Mouse (Mus musculus) C2C12 (cell line): ENCODE measurements at regions not wholly inside any gene's neighbourhood (a gene's known extent, or its start where the extent isn't known, plus 50 kb on each side); places are given as distances from the start of the nearest gene placed in this dataset.
"Not testable (repeated sequence)": the region's sequence is repeated elsewhere in the genome, so short reads cannot be mapped to it uniquely, and the experiment has no call there.

ENCODE experiments used
- H3K27me3 ChIP-seq: one replicate; pipeline ENCODE4 v1.6.1; 2011; ENCODE audit not compliant: control insufficient read depth, insufficient read depth, insufficient read length
- H3K36me3 ChIP-seq: one replicate; pipeline ENCODE4 v1.6.1; 2011; ENCODE audit not compliant: control insufficient read depth, insufficient read depth
- H3K4me3 ChIP-seq: one replicate; pipeline ENCODE4 v1.5.1; 2011; ENCODE audit warnings: mild to moderate bottlenecking, control low read depth; ENCODE audit not compliant: poor library complexity, insufficient read depth, severe bottlenecking
- H3K79me2 ChIP-seq: one replicate; pipeline ENCODE4 v1.6.1; 2011; ENCODE audit not compliant: control insufficient read depth, insufficient read depth
- H3K79me3 ChIP-seq: one replicate; pipeline ENCODE4 v1.6.1; 2011; ENCODE audit warnings: low read depth, control low read depth
- H3ac ChIP-seq: one replicate; pipeline ENCODE3; 2011; ENCODE audit warnings: low read depth; ENCODE audit not compliant: control insufficient read depth, insufficient read length
- CEBPB ChIP-seq: IDR thresholded peaks from one replicate; pipeline ENCODE4 v1.6.1; 2011; ENCODE audit warnings: low read depth, mild to moderate bottlenecking, control low read depth, moderate library complexity
- CTCF ChIP-seq: IDR thresholded peaks from one replicate; pipeline ENCODE4 v1.5.1; 2011; ENCODE audit not compliant: control insufficient read depth, insufficient read depth, insufficient read length
- FOSL1 ChIP-seq: IDR thresholded peaks from one replicate; pipeline ENCODE4 v1.8.0; 2011; ENCODE audit warnings: mild to moderate bottlenecking, low read length; ENCODE audit not compliant: poor library complexity, insufficient read depth, severe bottlenecking
- MAX ChIP-seq: IDR thresholded peaks from one replicate; pipeline ENCODE4 v1.6.1; 2011; ENCODE audit warnings: mild to moderate bottlenecking, control low read depth
- MYOD1 ChIP-seq: IDR thresholded peaks from one replicate; pipeline ENCODE4 v1.6.1; 2011; ENCODE audit warnings: low read depth; ENCODE audit not compliant: control insufficient read depth, insufficient read length
- MYOG ChIP-seq: IDR thresholded peaks from one replicate; pipeline ENCODE4 v1.6.1; 2011; ENCODE audit not compliant: control insufficient read depth, insufficient read length; ENCODE audit errors: extremely low read depth
- USF1 ChIP-seq: IDR thresholded peaks from one replicate; pipeline ENCODE4 v1.6.1; 2011; ENCODE audit warnings: low read depth, mild to moderate bottlenecking, control low read depth, moderate library complexity

DNA sequence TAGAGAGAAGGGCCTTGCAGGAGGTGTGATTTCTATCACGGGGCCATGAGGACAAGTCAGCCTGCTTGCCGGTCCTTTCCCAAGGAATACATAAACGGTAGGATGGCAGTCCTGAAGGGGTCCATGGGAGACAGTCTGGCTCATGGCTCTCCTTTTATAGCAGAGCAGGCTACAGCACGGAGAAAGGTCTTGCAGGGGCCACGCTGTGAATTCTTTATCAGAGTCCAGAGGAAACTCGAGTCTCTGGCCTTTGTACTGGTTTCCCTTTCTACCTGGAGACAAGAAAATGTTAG is 1984.0 kb downstream of the 4930444P10Rik start:
- no peaks in the 10 kb centered on the region for H3K36me3 ChIP-seq
- no peaks in the 10 kb centered on the region for H3K79me2 ChIP-seq
- H3K79me3 ChIP-seq = no peaks in the 10 kb centered on the region
- H3K27me3 ChIP-seq = no peaks in the 10 kb centered on the region
- no peak for TF ChIP-seq USF1
- no peak overlapping the region for H3K4me3 ChIP-seq
- no peak overlapping the region for H3ac ChIP-seq

DNA sequence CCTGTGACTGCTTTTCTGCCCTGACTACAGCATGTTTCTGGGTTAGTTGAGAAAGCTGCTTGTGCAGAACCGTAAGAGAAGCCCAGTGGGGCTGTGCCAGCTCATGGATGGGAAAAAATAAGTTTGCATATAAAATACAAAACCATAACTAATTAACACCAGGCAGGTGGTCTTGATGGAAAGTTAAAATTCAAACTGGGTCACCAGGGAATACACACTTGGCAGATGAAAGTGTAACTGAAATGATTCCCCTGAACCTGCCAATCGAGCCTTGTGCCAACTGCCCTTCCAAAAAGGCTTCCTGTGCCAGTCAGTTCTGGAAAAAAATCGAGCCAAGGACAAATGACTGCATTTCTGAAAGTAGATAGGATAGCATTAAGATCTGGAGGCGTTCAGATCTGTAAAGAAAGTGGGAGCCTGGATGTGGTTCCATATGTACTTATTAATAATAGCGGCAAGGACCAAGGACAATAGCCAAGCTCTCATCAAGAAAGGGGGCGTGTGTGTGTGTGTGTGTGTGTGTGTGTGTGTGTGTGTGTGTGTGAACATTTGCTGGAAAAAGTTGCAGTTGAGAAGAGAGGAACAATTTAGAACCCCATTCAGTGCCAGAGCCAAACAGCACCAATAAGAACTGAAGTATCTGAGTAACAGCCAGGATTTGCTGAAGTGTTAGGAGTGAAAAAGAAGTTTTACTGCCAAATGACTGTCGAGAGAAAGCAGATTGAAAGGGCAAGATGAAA is 1984.5 kb downstream of the 4930444P10Rik start:
- no peak overlapping the region for H3ac ChIP-seq
- no peaks in the 10 kb centered on the region for H3K79me3 ChIP-seq
- H3K27me3 ChIP-seq = no peaks in the 10 kb centered on the region
- H3K36me3 ChIP-seq = no peaks in the 10 kb centered on the region
- H3K79me2 ChIP-seq = no peaks in the 10 kb centered on the region
- TF ChIP-seq MYOD1 (no peak), USF1 (no peak), FOSL1 (no peak), MYOG (no peak), MAX (no peak), CTCF (no peak), CEBPB (no peak)
- H3K4me3 ChIP-seq = no peak overlapping the region

- H3K79me2 ChIP-seq, H3K79me3 ChIP-seq, H3K36me3 ChIP-seq, H3ac ChIP-seq, H3K4me3 ChIP-seq, H3K27me3 ChIP-seq: not testable (repeated sequence)
Observed at GRCm38 (mm10) chr1:14105521-14105920, 1987.6 kb downstream of the 4930444P10Rik start.

DNA sequence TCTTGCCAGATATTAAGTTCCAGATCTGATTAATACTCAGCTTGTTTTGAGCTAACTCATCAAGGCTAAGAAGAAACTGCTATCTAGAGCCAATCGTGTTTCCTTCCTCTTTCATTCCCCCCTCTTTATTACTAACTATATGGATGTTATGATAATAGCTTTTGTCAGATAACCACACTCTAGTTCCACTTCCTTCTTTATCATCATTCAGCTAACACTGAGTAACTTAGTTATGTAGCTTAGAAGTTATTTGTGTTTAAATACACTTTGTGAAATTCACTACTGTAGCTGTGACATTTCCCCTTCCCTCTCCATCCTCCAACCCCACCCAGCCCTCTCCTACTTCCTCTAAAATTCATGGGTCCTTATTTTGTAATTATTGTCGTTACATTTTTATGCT is 1988.6 kb downstream of the 4930444P10Rik start:
- Histone ChIP-seq H3K27me3 (no peaks in the 10 kb centered on the region), H3K36me3 (no peaks in the 10 kb centered on the region), H3K79me2 (no peaks in the 10 kb centered on the region), H3ac (no peak overlapping the region), H3K79me3 (no peaks in the 10 kb centered on the region), H3K4me3 (no peak overlapping the region)
- TF ChIP-seq USF1 (no peak), MYOG (no peak), CTCF (no peak), FOSL1 (no peak), MYOD1 (no peak), CEBPB (no peak), MAX (no peak)

- no peak overlapping the region for H3ac ChIP-seq
- H3K27me3 ChIP-seq = no peaks in the 10 kb centered on the region
- no peak overlapping the region for H3K4me3 ChIP-seq
- TF ChIP-seq FOSL1 (no peak), CEBPB (no peak), USF1 (no peak), MAX (no peak), MYOD1 (no peak), CTCF (no peak), MYOG (no peak)
- no peaks in the 10 kb centered on the region for H3K36me3 ChIP-seq
- no peaks in the 10 kb centered on the region for H3K79me2 ChIP-seq
- H3K79me3 ChIP-seq = no peaks in the 10 kb centered on the region
Observed at GRCm38 (mm10) chr1:14099031-14099430, 1994.1 kb downstream of the 4930444P10Rik start.

- H3K27me3 ChIP-seq = no peaks in the 10 kb centered on the region
- H3K79me2 ChIP-seq = no peaks in the 10 kb centered on the region
- no peak for TF ChIP-seq USF1
- no peak for TF ChIP-seq MYOD1
- no peak for TF ChIP-seq FOSL1
- TF ChIP-seq CTCF = no peak
- no peak for TF ChIP-seq CEBPB
- no peak for TF ChIP-seq MYOG
- no peak for TF ChIP-seq MAX
- H3K4me3 ChIP-seq = no peak overlapping the region
- H3K79me3 ChIP-seq = no peaks in the 10 kb centered on the region
- H3ac ChIP-seq = no peak overlapping the region
- no peaks in the 10 kb centered on the region for H3K36me3 ChIP-seq
Observed at GRCm38 (mm10) chr1:14097567-14098228, 1995.4 kb downstream of the 4930444P10Rik start.
